Mouse (Mus musculus) limb, embryonic 12.5 days (tissue): Measurements from ENCODE around the gene Trh. TPM values are rescaled to one million over a fixed set of nuclear protein-coding genes. Genes with fewer than 3 reads are reported as not detected.

Experiments
- ATAC-seq: fragments of 200-750 bp; cut with Nextera tagmentation; 2 replicates; pipeline ENCODE4 v1.8.0; 2017; ENCODE audit warnings: low read depth, moderate TSS enrichment; ENCODE audit not compliant: insufficient number of reproducible peaks, insufficient read depth, low FRiP score, low TSS enrichment
- H3K27ac ChIP-seq: fragments of 300-500 bp; sonication (generic); 2 replicates; pipeline ENCODE4 v1.5.1; 2016; ENCODE audit warnings: mild to moderate bottlenecking, moderate library complexity
- H3K27me3 ChIP-seq: fragments of 300-500 bp; sonication (generic); 2 replicates; pipeline ENCODE4 v1.6.1; 2016; ENCODE audit warnings: mild to moderate bottlenecking, moderate library complexity
- H3K36me3 ChIP-seq: fragments of 300-500 bp; sonication (generic); 2 replicates; pipeline ENCODE4 v1.6.1; 2016; ENCODE audit warnings: mild to moderate bottlenecking, moderate library complexity
- H3K4me1 ChIP-seq: fragments of 300-500 bp; sonication (generic); replicated peaks from 2 replicates; pipeline ENCODE4 v1.6.1; 2016
- H3K4me2 ChIP-seq: fragments of 300-500 bp; sonication (generic); 2 replicates; pipeline ENCODE4 v1.6.1; 2016; ENCODE audit warnings: mild to moderate bottlenecking, moderate library complexity
- H3K4me3 ChIP-seq: fragments of 300-500 bp; sonication (generic); replicated peaks from 2 replicates; pipeline ENCODE4 v1.5.1; 2016; ENCODE audit warnings: mild to moderate bottlenecking
- H3K9ac ChIP-seq: fragments of 300-500 bp; sonication (generic); replicated peaks from 2 replicates; pipeline ENCODE4 v1.6.1; 2016; ENCODE audit warnings: mild to moderate bottlenecking, moderate library complexity
- H3K9me3 ChIP-seq: fragments of 300-500 bp; sonication (generic); 2 replicates; pipeline ENCODE4 v1.6.1; 2016; ENCODE audit warnings: mild to moderate bottlenecking, moderate library complexity
- WGBS: fragments of 180-500 bp; shearing (Covaris S2); methylation state at CpG from one replicate; pipeline ENCODE4 v1.1.7; 2016; 5-methylcytosine and 5-hydroxymethylcytosine counted together
- polyA plus RNA-seq: library from polyadenylated mRNA; unstranded; fragments of >200 nt; fragmentation: Nextera tagmentation; extraction: Ambion mirVana; gene quantifications from 2 replicates; pipeline ENCODE4 v1.2.1, GENCODE M21; 2016

Trh gene
- polyA plus RNA-seq, 1 experiment from 2014 or later = not detected

- Histone ChIP-seq H3K27me3 (peaks cover 6% of the 10 kb centered on the region; the same call in 1 of the 2 replicates), H3K9me3 (peaks cover 6% of the 10 kb centered on the region), H3K36me3 (no peaks in the 10 kb centered on the region), H3K4me3 (no peak overlapping the region), H3K27ac (no peak overlapping the region), H3K4me2 (no peak overlapping the region), H3K4me1 (no peaks in the 10 kb centered on the region), H3K9ac (no peak overlapping the region)
- no peak for ATAC-seq
These were observed 10.9 kb upstream of the Trh start for GRCm38 (mm10) chr6:92255346-92255745.

GRCm38 (mm10) chr6:92253253-92253870, 8.9 kb upstream of the Trh start:
- WGBS = 69% methylated on average over 3 of the region's 3 CpGs
- Histone ChIP-seq H3K9ac (no peak overlapping the region), H3K27me3 (peaks cover 6% of the 10 kb centered on the region; the same call in 1 of the 2 replicates), H3K4me1 (no peaks in the 10 kb centered on the region), H3K4me2 (no peak overlapping the region), H3K27ac (no peak overlapping the region), H3K4me3 (no peak overlapping the region), H3K36me3 (no peaks in the 10 kb centered on the region), H3K9me3 (peaks cover 6% of the 10 kb centered on the region)
- no peak for ATAC-seq

GRCm38 (mm10) chr6:92247215-92247919, 2.9 kb upstream of the Trh start:
- 30% methylated on average over 7 of the region's 7 CpGs for WGBS
- Histone ChIP-seq H3K27me3 (peaks cover 59% of the 10 kb centered on the region), H3K36me3 (no peaks in the 10 kb centered on the region), H3K4me2 (no peak overlapping the region), H3K4me3 (no peak overlapping the region), H3K9ac (no peak overlapping the region), H3K4me1 (peaks cover 7% of the 10 kb centered on the region), H3K9me3 (no peaks in the 10 kb centered on the region), H3K27ac (no peak overlapping the region)
- ATAC-seq = no peak

GRCm38 (mm10) chr6:92246335-92246734, 1.9 kb upstream of the Trh start:
- Histone ChIP-seq H3K27me3 (peaks cover 61% of the 10 kb centered on the region), H3K9me3 (no peaks in the 10 kb centered on the region), H3K27ac (no peak overlapping the region), H3K9ac (no peak overlapping the region), H3K4me3 (no peak overlapping the region), H3K4me2 (no peak overlapping the region), H3K36me3 (no peaks in the 10 kb centered on the region), H3K4me1 (peaks cover 7% of the 10 kb centered on the region)
- no peak for ATAC-seq
- 21% methylated on average over 3 of the region's 3 CpGs for whole genome bisulfite sequencing

- Histone ChIP-seq H3K27me3 (peaks cover 44% of the 10 kb centered on the region), H3K4me3 (no peak overlapping the region), H3K4me1 (peaks cover 7% of the 10 kb centered on the region), H3K9ac (no peak overlapping the region), H3K36me3 (no peaks in the 10 kb centered on the region), H3K27ac (no peak overlapping the region), H3K4me2 (no peak overlapping the region), H3K9me3 (no peaks in the 10 kb centered on the region)
- 74% methylated on average over 3 of the region's 3 CpGs for WGBS
- no peak for ATAC-seq
These were observed 3.1 kb downstream of the Trh start for GRCm38 (mm10) chr6:92241178-92241906.

GRCm38 (mm10) chr6:92235036-92235435, 9.4 kb downstream of the Trh start:
- ATAC-seq = no peak
- Histone ChIP-seq H3K27ac (no peak overlapping the region), H3K4me1 (0 out of 2 replicates have a peak, but pooled peaks cover 3% of the 10 kb centered on the region), H3K9ac (no peak overlapping the region), H3K4me3 (no peak overlapping the region), H3K9me3 (no peaks in the 10 kb centered on the region), H3K4me2 (no peak overlapping the region), H3K27me3 (no peaks in the 10 kb centered on the region; the same call in 1 of the 2 replicates), H3K36me3 (no peaks in the 10 kb centered on the region)
- 51% methylated on average over 12 of the region's 12 CpGs for WGBS

- 65% methylated on average over 4 of the region's 4 CpGs for WGBS
- H3K27me3 ChIP-seq = no peaks in the 10 kb centered on the region; the same call in 1 of the 2 replicates
- H3K4me2 ChIP-seq = no peak overlapping the region
- no peak overlapping the region for H3K9ac ChIP-seq
- no peaks in the 10 kb centered on the region for H3K36me3 ChIP-seq
- H3K4me1 ChIP-seq = 0 out of 2 replicates have a peak, but pooled peaks cover 3% of the 10 kb centered on the region
- no peak for ATAC-seq
- H3K4me3 ChIP-seq = no peak overlapping the region
- no peaks in the 10 kb centered on the region for H3K9me3 ChIP-seq
- H3K27ac ChIP-seq = no peak overlapping the region
These were observed 12.7 kb downstream of the Trh start for GRCm38 (mm10) chr6:92231762-92232161.

- H3K36me3 ChIP-seq = no peaks in the 10 kb centered on the region
- no peak for ATAC-seq
- H3K4me1 ChIP-seq = 0 out of 2 replicates have a peak, but pooled peaks cover 3% of the 10 kb centered on the region
- no peak overlapping the region for H3K27ac ChIP-seq
- no peak overlapping the region for H3K4me2 ChIP-seq
- WGBS = 70% methylated on average over 1 of the region's 1 CpGs
- no peak overlapping the region for H3K9ac ChIP-seq
- H3K27me3 ChIP-seq = no peaks in the 10 kb centered on the region; the same call in none of the 2 replicates
- H3K9me3 ChIP-seq = no peaks in the 10 kb centered on the region
- H3K4me3 ChIP-seq = no peak overlapping the region
These were observed 13.1 kb downstream of the Trh start for GRCm38 (mm10) chr6:92231356-92231755.

GRCm38 (mm10) chr6:92229586-92229985, 14.9 kb downstream of the Trh start:
- Histone ChIP-seq H3K4me1 (0 out of 2 replicates have a peak, but pooled peaks cover 3% of the 10 kb centered on the region), H3K4me3 (no peak overlapping the region), H3K4me2 (no peak overlapping the region), H3K27ac (no peak overlapping the region), H3K9ac (no peak overlapping the region), H3K27me3 (no peaks in the 10 kb centered on the region; the same call in none of the 2 replicates), H3K9me3 (no peaks in the 10 kb centered on the region), H3K36me3 (no peaks in the 10 kb centered on the region)
- no peak for ATAC-seq
- 87% methylated on average over 2 of the region's 2 CpGs for WGBS

GRCm38 (mm10) chr6:92229103-92229502, 15.3 kb downstream of the Trh start:
- Histone ChIP-seq H3K4me2 (no peak overlapping the region), H3K27ac (no peak overlapping the region), H3K4me1 (0 out of 2 replicates have a peak, but pooled peaks cover 3% of the 10 kb centered on the region), H3K36me3 (no peaks in the 10 kb centered on the region), H3K27me3 (no peaks in the 10 kb centered on the region; the same call in none of the 2 replicates), H3K9me3 (no peaks in the 10 kb centered on the region), H3K9ac (no peak overlapping the region), H3K4me3 (no peak overlapping the region)
- no peak for ATAC-seq

- H3K9ac ChIP-seq = no peak overlapping the region
- 72% methylated on average over 1 of the region's 1 CpGs for WGBS
- H3K4me1 ChIP-seq = no peaks in the 10 kb centered on the region
- ATAC-seq = no peak
- H3K36me3 ChIP-seq = no peaks in the 10 kb centered on the region
- H3K27ac ChIP-seq = no peak overlapping the region
- H3K4me2 ChIP-seq = no peak overlapping the region
- H3K9me3 ChIP-seq = no peaks in the 10 kb centered on the region
- H3K27me3 ChIP-seq = peaks cover 7% of the 10 kb centered on the region
- H3K4me3 ChIP-seq = no peak overlapping the region
These were observed 19.5 kb downstream of the Trh start for GRCm38 (mm10) chr6:92224981-92225380.
